Mouse (Mus musculus) spleen, postnatal 36 days (tissue): Measurements from ENCODE around the gene Osbpl9.
A peak's percentile ranks its signal among the peaks of the same experiment; 100 is the strongest.

ENCODE experiments used
- DNase-seq, 2 experiments: peaks; one replicate each; pipeline ENCODE4 v3.0.0; 2022; ENCODE audit warnings: low spot score in 2 of 2, mixed read lengths in 1 of 2

Gene Osbpl9

GRCm38 (mm10) chr4:109134955-109135354 is 67.1 kb downstream of the Osbpl9 start:
- no peak for DNase-seq

- no peak for DNase-seq
Measured at GRCm38 (mm10) chr4:109131256-109131872, 70.7 kb downstream of the Osbpl9 start.

- DNase-seq, result no peak
Measured at GRCm38 (mm10) chr4:109128971-109129370, 73.1 kb downstream of the Osbpl9 start.

- DNase-seq, result no peak
Measured at GRCm38 (mm10) chr4:109128017-109128416, 74.1 kb downstream of the Osbpl9 start.

- DNase-seq, result no peak
Measured at GRCm38 (mm10) chr4:109126834-109127564, 75.1 kb downstream of the Osbpl9 start.

- DNase-seq, result no peak
Measured at GRCm38 (mm10) chr4:109125746-109126425, 76.2 kb downstream of the Osbpl9 start.

GRCm38 (mm10) chr4:109122830-109123555 is 79.1 kb downstream of the Osbpl9 start:
- DNase-seq, result no peak

GRCm38 (mm10) chr4:109120735-109121134 is 81.3 kb downstream of the Osbpl9 start:
- no peak for DNase-seq

- no peak for DNase-seq
Measured at GRCm38 (mm10) chr4:109119641-109120125, 82.4 kb downstream of the Osbpl9 start.

- no peak for DNase-seq
Measured at GRCm38 (mm10) chr4:109118327-109118659, 83.8 kb downstream of the Osbpl9 start.

- peak; percentile 93 for DNase-seq
Measured at GRCm38 (mm10) chr4:109117596-109118326, 84.3 kb downstream of the Osbpl9 start.

- no peak for DNase-seq
Measured at GRCm38 (mm10) chr4:109116938-109117337, 85.1 kb downstream of the Osbpl9 start.

- DNase-seq, result peak; percentile 51 to 54
Measured at GRCm38 (mm10) chr4:109116494-109116893, 85.6 kb downstream of the Osbpl9 start.

- no peak for DNase-seq
Measured at GRCm38 (mm10) chr4:109115742-109116141, 86.3 kb downstream of the Osbpl9 start.

- no peak for DNase-seq
Measured at GRCm38 (mm10) chr4:109114308-109114707, 87.8 kb downstream of the Osbpl9 start.

GRCm38 (mm10) chr4:109112915-109113505 is 89.1 kb downstream of the Osbpl9 start:
- no peak for DNase-seq

- DNase-seq, result no peak
Measured at GRCm38 (mm10) chr4:109110978-109111377, 91.1 kb downstream of the Osbpl9 start.

- no peak for DNase-seq
Measured at GRCm38 (mm10) chr4:109109686-109110085, 92.4 kb downstream of the Osbpl9 start.

- no peak for DNase-seq
Measured at GRCm38 (mm10) chr4:109109012-109109411, 93.1 kb downstream of the Osbpl9 start.

GRCm38 (mm10) chr4:109106594-109106993 is 95.5 kb downstream of the Osbpl9 start:
- no peak for DNase-seq

GRCm38 (mm10) chr4:109106034-109106433 is 96.0 kb downstream of the Osbpl9 start:
- DNase-seq, result no peak
